Mouse (Mus musculus) brain, embryonic 14.5 days (tissue): ENCODE results near the gene Map1b. TPM values are rescaled to one million over a fixed set of nuclear protein-coding genes. Genes with fewer than 3 reads are reported as not detected.
A peak's percentile ranks its signal among the peaks of the same experiment; 100 is the strongest.

ENCODE experiments used
- DNase-seq: peaks from one replicate; pipeline ENCODE4 v3.0.0-alpha.2; 2011; ENCODE audit warnings: low read depth
- CTCF ChIP-seq: fragments of 200-500 bp; IDR thresholded peaks from 2 replicates; pipeline ENCODE4 v1.5.1; 2012; ENCODE audit warnings: inconsistent platforms, mild to moderate bottlenecking, moderate library complexity, borderline replicate concordance; ENCODE audit not compliant: insufficient read depth, insufficient read length; ENCODE audit errors: extremely low read depth
- POLR2A ChIP-seq: fragments of 200-500 bp; IDR thresholded peaks from 2 replicates; pipeline ENCODE4 v1.6.1; 2012; ENCODE audit warnings: mild to moderate bottlenecking, inconsistent platforms, borderline replicate concordance; ENCODE audit not compliant: poor library complexity, insufficient read depth, insufficient read length, severe bottlenecking; ENCODE audit errors: extremely low read depth
- polyA plus RNA-seq: library from polyadenylated mRNA; depleted of rRNA; stranded (reverse); fragments of >200 nt; gene quantifications from 2 replicates; pipeline ENCODE4 v1.2.3, GENCODE M21; 2012

Gene Map1b
- polyA plus RNA-seq, 1 experiment, result 338 TPM

GRCm38 (mm10) chr13:99550679-99551369 lies 34.5 kb upstream of the Map1b start:
- TF ChIP-seq CTCF (no peak), POLR2A (no peak)
- DNase-seq, result peak; percentile 68

GRCm38 (mm10) chr13:99550060-99550459 lies 33.7 kb upstream of the Map1b start:
- DNase-seq, result peak; percentile 59
- TF ChIP-seq CTCF (no peak), POLR2A (no peak)

- TF ChIP-seq CTCF (no peak), POLR2A (no peak)
- DNase-seq, result peak; percentile 72
Observed at GRCm38 (mm10) chr13:99549584-99549983, 33.2 kb upstream of the Map1b start.

GRCm38 (mm10) chr13:99546832-99547231 lies 30.5 kb upstream of the Map1b start:
- DNase-seq, result no peak
- TF ChIP-seq CTCF, result no peak
- no peak for TF ChIP-seq POLR2A

GRCm38 (mm10) chr13:99545201-99545600 lies 28.9 kb upstream of the Map1b start:
- DNase-seq, result no peak
- TF ChIP-seq POLR2A (no peak), CTCF (no peak)

GRCm38 (mm10) chr13:99541429-99542267 lies 25.3 kb upstream of the Map1b start:
- DNase-seq, result peak; percentile 81
- TF ChIP-seq POLR2A (no peak), CTCF (no peak)

- TF ChIP-seq CTCF, result no peak
- no peak for TF ChIP-seq POLR2A
- no peak for DNase-seq
Observed at GRCm38 (mm10) chr13:99539288-99539687, 22.9 kb upstream of the Map1b start.

GRCm38 (mm10) chr13:99538851-99539250 lies 22.5 kb upstream of the Map1b start:
- DNase-seq, result no peak
- TF ChIP-seq POLR2A, result no peak

GRCm38 (mm10) chr13:99537908-99538513 lies 21.7 kb upstream of the Map1b start:
- DNase-seq, result peak; percentile 73
- no peak for TF ChIP-seq POLR2A
- TF ChIP-seq CTCF, result no peak

- no peak for DNase-seq
- no peak for TF ChIP-seq POLR2A
- no peak for TF ChIP-seq CTCF
Observed at GRCm38 (mm10) chr13:99528456-99528855, 12.1 kb upstream of the Map1b start.

GRCm38 (mm10) chr13:99527936-99528335 lies 11.6 kb upstream of the Map1b start:
- TF ChIP-seq POLR2A, result no peak
- TF ChIP-seq CTCF, result no peak
- DNase-seq, result no peak

GRCm38 (mm10) chr13:99525491-99525890 lies 9.2 kb upstream of the Map1b start:
- no peak for TF ChIP-seq CTCF
- no peak for TF ChIP-seq POLR2A
- DNase-seq, result no peak

GRCm38 (mm10) chr13:99517836-99518235 lies 1.5 kb upstream of the Map1b start:
- no peak for TF ChIP-seq CTCF
- TF ChIP-seq POLR2A, result no peak
- no peak for DNase-seq
